Mouse (Mus musculus) CD8-positive naive resting alpha-beta T cell, adult 57 days (primary cell): Measurements from ENCODE around the gene Tppp. TPM values are rescaled to one million over a fixed set of nuclear protein-coding genes. Genes with fewer than 3 reads are reported as not detected.

Experiments used
- total RNA-seq: library from RNA; stranded (reverse); gene quantifications from one replicate; pipeline ENCODE4 v1.2.4, GENCODE M21; 2023

Tppp gene
- 3.3 TPM for total RNA-seq

GRCm38 (mm10) chr13:74008948-74009718 is at the start of gene Tppp:
TSS of gene Tppp (plus strand) at chr13:74009407.

GRCm38 (mm10) chr13:73963551-73963950 is 45.7 kb upstream of the Tppp start, which contains the start of gene Zdhhc11:
TSS of gene Zdhhc11 (plus strand) at chr13:73963851.

GRCm38 (mm10) chr13:74061613-74062377 is 52.6 kb downstream of the Tppp start, which contains the start of gene Cep72:
TSS of gene Cep72 (minus strand) at chr13:74062299.

Other genes with a start within 250 kb of the Tppp start
- gene Nkd2, start 161.8 kb upstream of the Tppp start, total RNA-seq, result 0.40 TPM
- gene Trip13, start 71.6 kb upstream of the Tppp start, total RNA-seq, result 1.1 TPM
- gene Brd9, start 71.6 kb upstream of the Tppp start, total RNA-seq, result 74.3 TPM
- not detected for gene Zdhhc11, start 45.6 kb upstream of the Tppp start, total RNA-seq
- 12.8 TPM for gene Cep72, start 52.9 kb downstream of the Tppp start, total RNA-seq
- not detected for gene Slc9a3, start 112.0 kb downstream of the Tppp start, total RNA-seq
- 44.8 TPM for gene Exoc3, start 199.3 kb downstream of the Tppp start, total RNA-seq